Mouse (Mus musculus) hindbrain, embryonic 11.5 days (tissue): ENCODE measurements around the gene Aida. TPM values are rescaled to one million over a fixed set of nuclear protein-coding genes. Genes with fewer than 3 reads are reported as not detected.

Experiments
- ATAC-seq: fragments of 200-750 bp; cut with Nextera tagmentation; 2 replicates; pipeline ENCODE4 v1.8.0; 2017; ENCODE audit warnings: mild to moderate bottlenecking, moderate TSS enrichment, moderate library complexity; ENCODE audit not compliant: low FRiP score
- DNase-seq: peaks from one replicate; pipeline ENCODE4 v3.0.0-alpha.2; 2015; ENCODE audit warnings: low spot score
- H3K27ac ChIP-seq: fragments of 300-500 bp; sonication (generic); 2 replicates; pipeline ENCODE4 v1.5.1; 2014; ENCODE audit warnings: mild to moderate bottlenecking, low read depth, low read length
- H3K27me3 ChIP-seq: fragments of 300-500 bp; sonication (generic); 2 replicates; pipeline ENCODE4 v1.6.1; 2014; ENCODE audit warnings: mild to moderate bottlenecking, low read length, moderate library complexity, mixed read lengths; ENCODE audit not compliant: control insufficient read depth, insufficient read depth
- H3K36me3 ChIP-seq: fragments of 300-500 bp; sonication (generic); 2 replicates; pipeline ENCODE4 v1.6.1; 2014; ENCODE audit warnings: mild to moderate bottlenecking, low read length, moderate library complexity, mixed read lengths; ENCODE audit not compliant: control insufficient read depth, insufficient read depth
- H3K4me1 ChIP-seq: fragments of 300-500 bp; sonication (generic); replicated peaks from 2 replicates; pipeline ENCODE4 v1.6.1; 2014; ENCODE audit warnings: low read length, mixed read lengths; ENCODE audit not compliant: control insufficient read depth, insufficient read depth
- H3K4me2 ChIP-seq: fragments of 300-500 bp; sonication (generic); replicated peaks from 2 replicates; pipeline ENCODE4 v1.6.1; 2014; ENCODE audit warnings: mild to moderate bottlenecking, low read depth, low read length
- H3K4me3 ChIP-seq: fragments of 300-500 bp; sonication (generic); 2 replicates; pipeline ENCODE4 v1.5.1; 2014; ENCODE audit warnings: low read depth, low read length
- H3K9ac ChIP-seq: fragments of 300-500 bp; sonication (generic); 2 replicates; pipeline ENCODE4 v1.6.1; 2014; ENCODE audit warnings: low read depth, low read length
- H3K9me3 ChIP-seq: fragments of 300-500 bp; sonication (generic); 2 replicates; pipeline ENCODE4 v1.6.1; 2016; ENCODE audit warnings: low read length; ENCODE audit not compliant: control insufficient read depth
- WGBS: fragments of 180-500 bp; shearing (Covaris S2); extraction: QIAGEN DNeasy Blood & Tissue Kit; methylation state at CpG from one replicate; pipeline ENCODE4 v1.1.7; 2014; 5-methylcytosine and 5-hydroxymethylcytosine counted together
- polyA plus RNA-seq: library from polyadenylated mRNA; unstranded; fragments of >200 nt; fragmentation: Nextera tagmentation; extraction: Ambion mirVana; gene quantifications from 2 replicates; pipeline ENCODE4 v1.2.1, GENCODE M21; 2014

Gene Aida
- polyA plus RNA-seq, 1 experiment from 2014 or later = 40.9 TPM

- Histone ChIP-seq H3K4me2 (no peak overlapping the region), H3K27me3 (no peaks in the 10 kb centered on the region), H3K4me1 (no peaks in the 10 kb centered on the region), H3K9ac (no peak overlapping the region), H3K9me3 (no peaks in the 10 kb centered on the region), H3K36me3 (no peaks in the 10 kb centered on the region), H3K4me3 (no peak overlapping the region), H3K27ac (no peak overlapping the region)
- 67% methylated on average over 10 of the region's 10 CpGs for WGBS
- DNase-seq (peak; percentile 37), ATAC-seq (no peak)
Measured at GRCm38 (mm10) chr1:183272867-183273818, 23.2 kb upstream of the Aida start.

DNA sequence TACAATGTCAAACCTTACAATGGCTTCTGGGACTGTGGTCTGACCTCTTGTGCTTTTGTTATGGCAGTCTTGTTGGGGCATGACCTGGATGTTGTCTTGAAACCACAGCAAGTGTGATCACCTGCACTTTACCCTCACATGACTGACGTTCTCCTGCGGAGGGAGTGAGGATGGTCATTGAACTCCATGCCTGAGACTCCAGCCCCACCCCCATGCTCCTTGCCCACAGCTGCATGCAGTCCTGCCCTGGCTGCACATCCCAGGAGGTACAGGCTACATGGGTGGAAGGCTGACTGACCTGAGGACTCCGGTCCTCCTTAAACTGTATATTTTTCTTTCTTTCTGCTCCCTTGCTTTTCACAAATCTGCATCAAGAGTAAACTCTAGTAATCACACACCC lies 22.0 kb upstream of the Aida start:
- Histone ChIP-seq H3K9ac (no peak overlapping the region), H3K36me3 (0 out of 2 replicates have a peak, but pooled peaks cover 2% of the 10 kb centered on the region), H3K4me2 (no peak overlapping the region), H3K4me3 (no peak overlapping the region), H3K27ac (no peak overlapping the region), H3K4me1 (no peaks in the 10 kb centered on the region), H3K9me3 (no peaks in the 10 kb centered on the region), H3K27me3 (no peaks in the 10 kb centered on the region)
- DNase-seq (no peak), ATAC-seq (no peak)
- 66% methylated on average over 3 of the region's 3 CpGs for WGBS

GRCm38 (mm10) chr1:183275763-183276162 lies 20.6 kb upstream of the Aida start:
- Histone ChIP-seq H3K36me3 (0 out of 2 replicates have a peak, but pooled peaks cover 2% of the 10 kb centered on the region), H3K27ac (no peak overlapping the region), H3K27me3 (no peaks in the 10 kb centered on the region), H3K9ac (no peak overlapping the region), H3K9me3 (no peaks in the 10 kb centered on the region), H3K4me1 (no peaks in the 10 kb centered on the region), H3K4me2 (no peak overlapping the region), H3K4me3 (no peak overlapping the region)
- ATAC-seq (no peak), DNase-seq (no peak)
- WGBS = 81% methylated on average over 5 of the region's 5 CpGs

GRCm38 (mm10) chr1:183288351-183288750 lies 8.0 kb upstream of the Aida start:
- Histone ChIP-seq H3K4me2 (no peak overlapping the region), H3K9me3 (no peaks in the 10 kb centered on the region), H3K27ac (no peak overlapping the region), H3K4me3 (no peak overlapping the region), H3K4me1 (no peaks in the 10 kb centered on the region), H3K27me3 (no peaks in the 10 kb centered on the region), H3K9ac (no peak overlapping the region), H3K36me3 (peaks cover 6% of the 10 kb centered on the region; the same call in 1 of the 2 replicates)
- ATAC-seq (no peak), DNase-seq (no peak)
- 86% methylated on average over 3 of the region's 3 CpGs for WGBS

DNA sequence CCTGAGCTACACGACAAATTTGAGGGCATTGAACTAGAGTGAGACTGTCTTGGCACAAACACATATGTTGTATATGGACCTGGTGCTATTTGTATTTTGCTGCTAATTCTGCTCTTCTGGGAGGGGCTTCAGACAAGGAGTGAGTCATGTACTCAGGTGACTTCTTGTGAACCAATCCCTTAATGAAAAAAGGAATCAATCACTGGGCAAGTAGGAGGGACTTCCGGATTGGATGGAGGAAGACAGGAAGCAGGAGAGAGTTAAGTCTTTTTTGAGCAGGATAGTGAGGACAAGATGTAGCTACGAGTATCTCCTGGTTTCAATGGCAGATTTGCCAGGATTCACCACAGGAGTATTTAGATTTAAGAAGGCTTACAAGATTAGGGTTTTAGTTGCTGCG lies 6.8 kb upstream of the Aida start:
- no peak overlapping the region for H3K4me2 ChIP-seq

DNA sequence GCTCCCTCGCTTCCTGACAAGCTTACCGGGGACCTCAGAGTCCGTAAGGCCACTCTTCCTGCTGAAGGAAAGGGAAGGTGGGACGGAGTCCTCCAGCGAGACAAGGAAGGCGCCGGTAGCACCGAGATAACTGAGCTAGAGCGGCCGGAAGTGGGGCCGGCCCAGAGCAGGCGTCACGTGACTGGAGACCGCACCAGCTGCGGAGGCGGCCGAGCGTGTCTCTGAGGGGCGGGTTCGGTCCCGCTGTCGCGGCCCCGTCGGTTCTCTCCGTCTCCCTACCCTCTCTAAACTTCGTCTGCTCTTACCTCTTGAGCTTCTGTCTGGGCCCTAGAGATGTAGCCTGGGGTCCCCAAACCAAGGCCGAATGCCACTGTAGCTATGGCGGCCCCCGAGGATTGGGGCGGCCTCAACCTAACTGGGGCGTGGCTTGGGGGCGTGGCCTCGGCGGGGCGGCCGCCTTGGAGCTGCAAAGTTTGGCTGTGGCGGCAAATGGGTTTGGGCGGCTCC lies 540 bp downstream of the Aida start, which contains the start of gene Brox:
TSS of gene Brox (minus strand) at position 393 of the 507 bp plus-strand sequence.
- Histone ChIP-seq H3K9ac (peak within 1 kb of the TSS; percentile 42), H3K4me1 (no peaks in the 10 kb centered on the region), H3K4me2 (peak within 1 kb of the TSS; percentile 45), H3K36me3 (no peaks in the 10 kb centered on the region), H3K27me3 (no peaks in the 10 kb centered on the region), H3K9me3 (no peaks in the 10 kb centered on the region), H3K27ac (peak within 1 kb of the TSS; percentile 37; the same call in 1 of the 2 replicates), H3K4me3 (peak within 1 kb of the TSS; percentile 48)
- DNase-seq (peak; percentile 94), ATAC-seq (peak; percentile 92)
- 1% methylated on average over 37 of the region's 39 CpGs for WGBS

More for the DNA sequence above, 6.8 kb upstream of the Aida start:
- ATAC-seq (no peak), DNase-seq (no peak)
- Histone ChIP-seq H3K4me3 (no peak overlapping the region), H3K9ac (no peak overlapping the region), H3K27ac (no peak overlapping the region), H3K9me3 (no peaks in the 10 kb centered on the region), H3K27me3 (no peaks in the 10 kb centered on the region), H3K4me1 (no peaks in the 10 kb centered on the region), H3K36me3 (peaks cover 6% of the 10 kb centered on the region; the same call in 1 of the 2 replicates)
- 87% methylated on average over 4 of the region's 4 CpGs for WGBS

- H3K27ac ChIP-seq = peak overlapping the region; percentile 3; the same call in 1 of the 2 replicates
- 0% methylated on average over 22 of the region's 30 CpGs for WGBS
- no peak; the same call in 1 of the 2 replicates for ATAC-seq
Measured at GRCm38 (mm10) chr1:183297473-183297885, 1.1 kb downstream of the Aida start.

DNA sequence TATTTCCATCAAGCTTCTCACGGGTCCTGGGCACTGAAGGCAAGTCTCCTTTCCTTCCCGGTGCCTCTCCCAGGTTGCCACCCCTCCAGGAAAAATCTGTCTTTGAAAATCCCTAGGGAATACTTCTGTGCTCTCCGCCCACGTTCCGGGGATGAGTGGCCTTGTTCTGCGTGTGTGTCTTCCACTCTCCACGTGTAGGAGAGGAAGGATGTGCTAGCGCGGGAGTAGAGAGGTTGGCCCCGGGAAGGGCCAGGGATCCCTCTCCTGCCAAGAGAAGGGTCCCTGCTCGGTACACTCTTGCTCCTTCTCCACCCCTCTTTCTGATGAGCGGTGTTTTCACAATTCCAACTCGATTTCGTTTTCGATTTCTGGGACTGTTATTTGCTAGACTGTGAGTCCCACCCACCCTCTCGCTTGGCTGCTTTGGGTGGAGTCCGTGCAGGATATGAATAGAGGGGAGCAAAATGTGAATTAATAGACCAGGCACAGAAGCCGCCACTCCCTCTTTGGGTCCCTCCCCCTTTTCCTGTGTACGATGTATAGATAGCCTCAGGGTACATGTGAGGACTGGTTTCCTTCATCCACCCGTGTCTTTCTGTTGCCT lies 1.6 kb downstream of the Aida start:
- H3K27ac ChIP-seq = peak overlapping the region; percentile 3; the same call in 1 of the 2 replicates

More at GRCm38 (mm10) chr1:183297473-183297885, 1.1 kb downstream of the Aida start:
- H3K4me3 ChIP-seq = peak overlapping the region; percentile 48
- no peaks in the 10 kb centered on the region for H3K9me3 ChIP-seq
- DNase-seq = peak; percentile 68
- no peaks in the 10 kb centered on the region for H3K4me1 ChIP-seq
- H3K4me2 ChIP-seq = peak overlapping the region; percentile 45
- H3K27me3 ChIP-seq = no peaks in the 10 kb centered on the region
- H3K36me3 ChIP-seq = no peaks in the 10 kb centered on the region
- peak overlapping the region; percentile 28 for H3K9ac ChIP-seq

More for the DNA sequence above, 1.6 kb downstream of the Aida start:
- Histone ChIP-seq H3K9ac (peak overlapping the region; percentile 28), H3K4me2 (peak overlapping the region; percentile 45), H3K36me3 (no peaks in the 10 kb centered on the region), H3K4me3 (peak overlapping the region; percentile 48), H3K4me1 (no peaks in the 10 kb centered on the region), H3K27me3 (no peaks in the 10 kb centered on the region), H3K9me3 (no peaks in the 10 kb centered on the region)
- DNase-seq (peak; percentile 69), ATAC-seq (peak; percentile 26; the same call in 1 of the 2 replicates)
- 1% methylated on average over 20 of the region's 20 CpGs for WGBS
